Mouse (Mus musculus) thymus, adult 2 months (tissue): ENCODE data around the gene Fpgs. TPM values are rescaled to one million over a fixed set of nuclear protein-coding genes. Genes with fewer than 3 reads are reported as not detected.
A peak's percentile ranks its signal among the peaks of the same experiment; 100 is the strongest.

Experiments used
- DNase-seq: peaks from one replicate; pipeline ENCODE4 v3.0.0; 2021
- H3K27ac ChIP-seq: fragments of 200-500 bp; 2 replicates; pipeline ENCODE4 v1.5.1; 2012; ENCODE audit warnings: low read length, control low read depth; ENCODE audit not compliant: control insufficient read depth, insufficient read depth
- H3K27me3 ChIP-seq: fragments of 200-500 bp; 2 replicates; pipeline ENCODE4 v1.6.1; 2012; ENCODE audit warnings: mild to moderate bottlenecking, low read length, moderate library complexity, mixed read lengths; ENCODE audit not compliant: control insufficient read depth, insufficient read depth
- H3K36me3 ChIP-seq: fragments of 200-500 bp; 2 replicates; pipeline ENCODE4 v1.6.1; 2012; ENCODE audit warnings: mild to moderate bottlenecking, low read length, moderate library complexity; ENCODE audit not compliant: control insufficient read depth, insufficient read depth
- H3K4me1 ChIP-seq: fragments of 200-500 bp; replicated peaks from 2 replicates; pipeline ENCODE4 v1.6.1; 2012; ENCODE audit warnings: low read length; ENCODE audit not compliant: control insufficient read depth, insufficient read depth
- H3K4me3 ChIP-seq: fragments of 200-500 bp; 2 replicates; pipeline ENCODE4 v1.5.1; 2012; ENCODE audit warnings: mild to moderate bottlenecking, low read length, control low read depth, moderate library complexity; ENCODE audit not compliant: control insufficient read depth, insufficient read depth
- CTCF ChIP-seq: fragments of 200-500 bp; IDR thresholded peaks from 2 replicates; pipeline ENCODE4 v1.5.1; 2012; ENCODE audit warnings: mild to moderate bottlenecking, control low read depth, low read length, moderate library complexity, borderline replicate concordance; ENCODE audit not compliant: control insufficient read depth, poor library complexity, insufficient read depth; ENCODE audit errors: extremely low read depth
- POLR2A ChIP-seq: fragments of 200-500 bp; IDR thresholded peaks from 2 replicates; pipeline ENCODE4 v1.6.1; 2012; ENCODE audit warnings: mild to moderate bottlenecking, low read length, control low read depth, moderate library complexity; ENCODE audit not compliant: control insufficient read depth, poor library complexity, insufficient read depth; ENCODE audit errors: extremely low read depth
- WGBS: fragments of 180-500 bp; shearing (Covaris S2); methylation state at CpG from one replicate; pipeline ENCODE4 v1.1.7; 2018; 5-methylcytosine and 5-hydroxymethylcytosine counted together
- polyA plus RNA-seq: library from polyadenylated mRNA; depleted of rRNA; stranded (reverse); fragments of >200 nt; gene quantifications from 2 replicates; pipeline ENCODE4 v1.2.3, GENCODE M21; 2012

Fpgs gene
- polyA plus RNA-seq, 1 experiment = 61.8 TPM

DNA sequence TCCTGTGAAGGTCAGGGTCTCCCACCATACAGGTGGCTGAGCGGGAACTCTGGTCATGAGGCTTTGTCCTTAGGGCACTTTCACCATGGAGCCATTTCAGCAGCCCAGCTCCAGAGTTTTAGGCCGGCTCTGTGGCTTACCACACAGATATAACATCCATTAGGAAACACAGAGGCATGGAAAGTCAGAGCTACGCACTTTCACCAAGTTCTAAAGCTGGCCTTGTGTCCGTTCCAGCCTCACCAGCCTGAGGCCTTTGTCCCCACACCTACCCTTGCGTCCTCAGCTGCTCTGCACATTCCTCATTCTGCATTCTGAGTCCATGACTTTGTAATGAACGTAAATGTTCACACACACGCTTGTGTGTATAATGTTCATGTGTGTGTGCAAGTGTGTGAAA, 1.1 kb upstream of the Fpgs start:
- Histone ChIP-seq H3K36me3 (peaks cover 53% of the 10 kb centered on the region), H3K4me1 (no peaks in the 10 kb centered on the region), H3K27ac (no peak overlapping the region), H3K4me3 (no peak overlapping the region), H3K27me3 (no peaks in the 10 kb centered on the region)
- WGBS = 96% methylated on average over 7 of the region's 7 CpGs
- no peak for TF ChIP-seq CTCF
- no peak for TF ChIP-seq POLR2A
- DNase-seq = no peak

- Histone ChIP-seq H3K4me3 (no peak overlapping the region), H3K27me3 (no peaks in the 10 kb centered on the region), H3K27ac (no peak overlapping the region), H3K36me3 (peaks cover 35% of the 10 kb centered on the region), H3K4me1 (no peaks in the 10 kb centered on the region)
- TF ChIP-seq CTCF (no peak), POLR2A (no peak)
- no peak for DNase-seq
- 97% methylated on average over 8 of the region's 8 CpGs for WGBS
Measured at GRCm38 (mm10) chr2:32703046-32703445, 899 bp downstream of the Fpgs start.

GRCm38 (mm10) chr2:32700966-32701743, 2.8 kb downstream of the Fpgs start:
- TF ChIP-seq CTCF (no peak), POLR2A (no peak)
- no peaks in the 10 kb centered on the region for H3K4me1 ChIP-seq
- H3K27me3 ChIP-seq = no peaks in the 10 kb centered on the region
- no peak for DNase-seq
- 96% methylated on average over 14 of the region's 14 CpGs for WGBS
- no peak overlapping the region for H3K27ac ChIP-seq
- peaks cover 19% of the 10 kb centered on the region for H3K36me3 ChIP-seq
- H3K4me3 ChIP-seq = no peak overlapping the region

DNA sequence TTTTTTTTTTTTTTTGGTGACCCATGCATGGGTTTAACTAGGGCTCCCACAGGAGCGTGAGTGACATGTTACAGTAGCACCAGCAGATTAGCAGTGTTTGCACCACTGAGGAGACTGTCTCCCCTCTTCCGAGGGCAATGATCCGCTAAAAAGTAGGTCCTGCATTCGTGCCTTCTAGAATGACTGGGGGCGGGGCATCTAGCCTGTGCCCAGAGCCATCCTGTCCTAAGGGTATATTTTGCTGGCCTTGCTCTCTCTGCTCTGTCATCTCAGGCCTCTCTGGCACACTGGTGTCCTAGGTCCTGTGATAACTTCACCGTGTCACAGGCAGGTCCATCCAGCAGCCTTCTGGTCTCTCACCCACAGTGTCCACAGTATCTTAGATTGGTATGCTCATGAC, 4.3 kb downstream of the Fpgs start:
- H3K36me3 ChIP-seq = peaks cover 5% of the 10 kb centered on the region
- DNase-seq = no peak
- no peaks in the 10 kb centered on the region; the same call in 1 of the 2 replicates for H3K4me1 ChIP-seq
- H3K27ac ChIP-seq = no peak overlapping the region
- H3K27me3 ChIP-seq = no peaks in the 10 kb centered on the region
- H3K4me3 ChIP-seq = no peak overlapping the region
- 95% methylated on average over 6 of the region's 6 CpGs for WGBS
- TF ChIP-seq CTCF (no peak), POLR2A (no peak)

DNA sequence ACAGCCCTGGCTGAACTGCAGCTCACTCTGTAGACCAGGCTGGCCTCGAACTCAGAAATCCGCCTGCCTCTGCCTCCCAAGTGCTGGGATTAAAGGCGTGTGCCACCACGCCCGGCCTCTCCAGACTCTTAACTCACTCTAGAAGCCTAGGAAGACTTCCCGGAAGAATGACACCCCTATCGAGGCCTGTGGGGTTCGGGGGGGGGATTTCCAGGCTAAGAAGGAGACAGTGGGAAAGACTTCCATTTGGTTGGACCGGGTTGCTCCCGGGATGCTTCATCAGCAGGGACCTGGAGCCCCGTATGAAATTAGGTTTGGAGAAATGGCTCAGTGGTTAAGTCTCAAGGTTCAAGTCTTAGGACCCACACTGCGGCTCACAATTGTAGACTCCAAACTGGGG, 9.3 kb downstream of the Fpgs start:
- no peaks in the 10 kb centered on the region for H3K27me3 ChIP-seq
- DNase-seq = no peak
- no peak overlapping the region for H3K27ac ChIP-seq
- peaks cover 12% of the 10 kb centered on the region for H3K4me1 ChIP-seq
- TF ChIP-seq POLR2A (no peak), CTCF (no peak)
- H3K4me3 ChIP-seq = no peak overlapping the region
- WGBS = 90% methylated on average over 12 of the region's 12 CpGs
- H3K36me3 ChIP-seq = no peaks in the 10 kb centered on the region

GRCm38 (mm10) chr2:32693823-32694411, 10.0 kb downstream of the Fpgs start:
- H3K27me3 ChIP-seq = no peaks in the 10 kb centered on the region
- peak; percentile 80; the same call in 1 of the 2 replicates for TF ChIP-seq CTCF
- peak; percentile 78; the same call in 1 of the 2 replicates for TF ChIP-seq POLR2A
- H3K27ac ChIP-seq = no peak overlapping the region
- no peaks in the 10 kb centered on the region for H3K36me3 ChIP-seq
- under 1% methylated on average over 51 of the region's 51 CpGs for WGBS
- DNase-seq = peak; percentile 97
- H3K4me1 ChIP-seq = peaks cover 12% of the 10 kb centered on the region
- peak overlapping the region; percentile 81 for H3K4me3 ChIP-seq
